Mouse (Mus musculus): Measurements from ENCODE around the gene Dnah5. TPM values are rescaled to one million over a fixed set of nuclear protein-coding genes. Genes with fewer than 3 reads are reported as not detected.

Gene Dnah5
- total RNA-seq, 1 experiment, result 0.09 TPM

- peak; percentile 27 for DNase-seq (ENCODE audit: low read depth, low spot score)
- no peak overlapping the region for H3K9ac ChIP-seq (ENCODE audit: insufficient read depth, low read depth, low read length, poor library complexity, severe bottlenecking)
- in situ Hi-C loops (cut with MboI; ENCODE audit: low sequenced_read_pairs in 2 of 2, unreplicated experiment in 2 of 2), result no loop called here
- H3K4me1 ChIP-seq (ENCODE audit: control insufficient read depth in 2 of 2, insufficient read depth in 2 of 2, low read length in 2 of 2, poor library complexity in 1 of 2), result peaks cover 0 to 7% of the 10 kb centered on the region in 2 experiments; a peak in 1 of 4 replicates
- TF ChIP-seq MAFK (IDR thresholded peaks at IDR 0.05; ENCODE audit: insufficient read depth, low read depth, low read length) (no peak), HCFC1 (IDR thresholded peaks at IDR 0.05; ENCODE audit: borderline replicate concordance, insufficient read depth, low read length) (no peak), ZC3H11A (IDR thresholded peaks at IDR 0.05; ENCODE audit: borderline replicate concordance, low read depth, low read length) (no peak), ZNF384 (IDR thresholded peaks at IDR 0.05; ENCODE audit: low read depth, low read length) (no peak), CHD2 (IDR thresholded peaks at IDR 0.05; ENCODE audit: low read depth, low read length) (no peak)
- H3K36me3 ChIP-seq (ENCODE audit: control insufficient read depth, insufficient read depth, low read length, poor library complexity, severe bottlenecking), result no peaks in the 10 kb centered on the region
- no peak overlapping the region for H3K4me3 ChIP-seq (ENCODE audit: insufficient read depth in 1 of 2, low read depth in 1 of 2, low read length in 2 of 2, poor library complexity in 1 of 2, severe bottlenecking in 1 of 2)
- H3K27ac ChIP-seq (ENCODE audit: insufficient read depth, low read depth, low read length, poor library complexity, severe bottlenecking), result no peak overlapping the region
- no peaks in the 10 kb centered on the region for H3K9me3 ChIP-seq (ENCODE audit: control insufficient read depth, insufficient read depth, low read depth, low read length)
Observed at GRCm38 (mm10) chr15:28227316-28227715, 23.8 kb downstream of the Dnah5 start.

GRCm38 (mm10) chr15:28260250-28260649, 56.7 kb downstream of the Dnah5 start:
- in situ Hi-C loops (cut with MboI; ENCODE audit: low sequenced_read_pairs in 2 of 2, unreplicated experiment in 2 of 2), result no loop called here
- TF ChIP-seq MAFK (IDR thresholded peaks at IDR 0.05; ENCODE audit: insufficient read depth, low read depth, low read length) (no peak), ZC3H11A (IDR thresholded peaks at IDR 0.05; ENCODE audit: borderline replicate concordance, low read depth, low read length) (no peak), CHD2 (IDR thresholded peaks at IDR 0.05; ENCODE audit: low read depth, low read length) (no peak), HCFC1 (IDR thresholded peaks at IDR 0.05; ENCODE audit: borderline replicate concordance, insufficient read depth, low read length) (no peak), ZNF384 (IDR thresholded peaks at IDR 0.05; ENCODE audit: low read depth, low read length) (no peak)
- no peaks in the 10 kb centered on the region for H3K36me3 ChIP-seq (ENCODE audit: control insufficient read depth, insufficient read depth, low read length, poor library complexity, severe bottlenecking)

DNA sequence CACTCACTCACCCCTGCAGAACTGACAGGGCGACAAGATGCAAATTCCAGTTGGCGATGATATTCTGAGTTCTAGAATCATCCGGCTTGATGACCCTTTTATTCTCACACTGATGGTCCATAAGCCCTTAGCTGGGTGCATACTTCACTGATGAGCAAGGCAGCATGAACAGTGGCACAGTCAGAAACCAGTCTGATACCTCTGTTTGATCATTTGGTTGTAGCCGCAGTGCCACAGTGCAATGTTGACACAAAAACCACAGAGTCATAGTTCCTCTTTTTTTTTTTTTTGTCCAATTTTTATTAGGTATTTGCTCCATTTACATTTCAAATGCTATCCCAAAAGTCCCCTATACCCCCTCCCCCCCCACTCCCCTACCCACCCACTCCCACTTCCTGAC, 95.9 kb downstream of the Dnah5 start:
- in situ Hi-C loops (cut with MboI; ENCODE audit: low sequenced_read_pairs in 2 of 2, unreplicated experiment in 2 of 2), result no loop called here
- Histone ChIP-seq H3K4me1 (ENCODE audit: control insufficient read depth in 2 of 2, insufficient read depth in 2 of 2, low read length in 2 of 2, poor library complexity in 1 of 2) (no peaks in the 10 kb centered on the region), H3K4me3 (ENCODE audit: insufficient read depth in 1 of 2, low read depth in 1 of 2, low read length in 2 of 2, poor library complexity in 1 of 2, severe bottlenecking in 1 of 2) (no peak overlapping the region), H3K27ac (ENCODE audit: insufficient read depth, low read depth, low read length, poor library complexity, severe bottlenecking) (no peak overlapping the region), H3K9ac (ENCODE audit: insufficient read depth, low read depth, low read length, poor library complexity, severe bottlenecking) (no peak overlapping the region), H3K36me3 (ENCODE audit: control insufficient read depth, insufficient read depth, low read length, poor library complexity, severe bottlenecking) (no peaks in the 10 kb centered on the region), H3K9me3 (ENCODE audit: control insufficient read depth, insufficient read depth, low read depth, low read length) (no peaks in the 10 kb centered on the region)
- no peak for DNase-seq (ENCODE audit: low read depth, low spot score)
- TF ChIP-seq HCFC1 (IDR thresholded peaks at IDR 0.05; ENCODE audit: borderline replicate concordance, insufficient read depth, low read length) (no peak), ZC3H11A (IDR thresholded peaks at IDR 0.05; ENCODE audit: borderline replicate concordance, low read depth, low read length) (no peak)

More at GRCm38 (mm10) chr15:28260250-28260649, 56.7 kb downstream of the Dnah5 start:
- Histone ChIP-seq H3K27ac (ENCODE audit: insufficient read depth, low read depth, low read length, poor library complexity, severe bottlenecking) (no peak overlapping the region), H3K9me3 (ENCODE audit: control insufficient read depth, insufficient read depth, low read depth, low read length) (no peaks in the 10 kb centered on the region), H3K4me3 (ENCODE audit: insufficient read depth in 1 of 2, low read depth in 1 of 2, low read length in 2 of 2, poor library complexity in 1 of 2, severe bottlenecking in 1 of 2) (no peak overlapping the region), H3K9ac (ENCODE audit: insufficient read depth, low read depth, low read length, poor library complexity, severe bottlenecking) (no peak overlapping the region), H3K4me1 (ENCODE audit: control insufficient read depth in 2 of 2, insufficient read depth in 2 of 2, low read length in 2 of 2, poor library complexity in 1 of 2) (no peaks in the 10 kb centered on the region)
- DNase-seq (ENCODE audit: low read depth, low spot score), result no peak

DNA sequence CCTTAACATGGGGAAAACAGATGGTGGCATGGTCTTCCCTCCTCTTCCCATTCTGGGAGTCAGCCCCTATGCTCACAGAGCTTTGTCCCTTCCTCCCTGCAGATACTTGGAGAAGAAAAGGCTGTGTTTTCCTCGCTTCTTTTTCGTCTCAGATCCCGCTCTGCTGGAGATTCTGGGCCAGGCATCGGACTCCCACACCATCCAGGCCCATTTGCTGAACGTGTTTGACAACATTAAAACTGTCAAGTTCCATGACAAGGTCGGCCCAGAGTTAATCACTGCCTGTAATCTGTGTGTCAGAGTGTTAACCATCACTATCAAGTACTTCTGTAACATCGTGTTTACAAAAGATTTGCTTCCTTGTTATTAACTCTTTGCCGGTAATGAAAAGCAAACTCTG, 103.6 kb downstream of the Dnah5 start:
- in situ Hi-C loops (cut with MboI; ENCODE audit: low sequenced_read_pairs in 2 of 2, unreplicated experiment in 2 of 2), result no loop called here
- H3K27ac ChIP-seq (ENCODE audit: insufficient read depth, low read depth, low read length, poor library complexity, severe bottlenecking), result no peak overlapping the region
- H3K36me3 ChIP-seq (ENCODE audit: control insufficient read depth, insufficient read depth, low read length, poor library complexity, severe bottlenecking), result no peaks in the 10 kb centered on the region
- H3K9ac ChIP-seq (ENCODE audit: insufficient read depth, low read depth, low read length, poor library complexity, severe bottlenecking), result no peak overlapping the region
- DNase-seq (ENCODE audit: low read depth, low spot score), result no peak
- H3K4me3 ChIP-seq (ENCODE audit: insufficient read depth in 1 of 2, low read depth in 1 of 2, low read length in 2 of 2, poor library complexity in 1 of 2, severe bottlenecking in 1 of 2), result no peak overlapping the region
- TF ChIP-seq MAFK (IDR thresholded peaks at IDR 0.05; ENCODE audit: insufficient read depth, low read depth, low read length) (no peak), ZNF384 (IDR thresholded peaks at IDR 0.05; ENCODE audit: low read depth, low read length) (no peak), HCFC1 (IDR thresholded peaks at IDR 0.05; ENCODE audit: borderline replicate concordance, insufficient read depth, low read length) (no peak), CHD2 (IDR thresholded peaks at IDR 0.05; ENCODE audit: low read depth, low read length) (no peak), ZC3H11A (IDR thresholded peaks at IDR 0.05; ENCODE audit: borderline replicate concordance, low read depth, low read length) (no peak)
- H3K9me3 ChIP-seq (ENCODE audit: control insufficient read depth, insufficient read depth, low read depth, low read length), result no peaks in the 10 kb centered on the region
- H3K4me1 ChIP-seq (ENCODE audit: control insufficient read depth in 2 of 2, insufficient read depth in 2 of 2, low read length in 2 of 2, poor library complexity in 1 of 2), result no peaks in the 10 kb centered on the region

- in situ Hi-C loops (cut with MboI; ENCODE audit: low sequenced_read_pairs in 2 of 2, unreplicated experiment in 2 of 2), result no loop called here
- TF ChIP-seq CHD2 (IDR thresholded peaks at IDR 0.05; ENCODE audit: low read depth, low read length), result no peak
- TF ChIP-seq MAFK (IDR thresholded peaks at IDR 0.05; ENCODE audit: insufficient read depth, low read depth, low read length), result no peak
- TF ChIP-seq ZC3H11A (IDR thresholded peaks at IDR 0.05; ENCODE audit: borderline replicate concordance, low read depth, low read length), result no peak
- TF ChIP-seq ZNF384 (IDR thresholded peaks at IDR 0.05; ENCODE audit: low read depth, low read length), result no peak
- TF ChIP-seq HCFC1 (IDR thresholded peaks at IDR 0.05; ENCODE audit: borderline replicate concordance, insufficient read depth, low read length), result no peak
- Histone ChIP-seq H3K36me3 (ENCODE audit: control insufficient read depth, insufficient read depth, low read length, poor library complexity, severe bottlenecking) (no peaks in the 10 kb centered on the region), H3K9ac (ENCODE audit: insufficient read depth, low read depth, low read length, poor library complexity, severe bottlenecking) (no peak overlapping the region), H3K4me3 (ENCODE audit: insufficient read depth in 1 of 2, low read depth in 1 of 2, low read length in 2 of 2, poor library complexity in 1 of 2, severe bottlenecking in 1 of 2) (no peak overlapping the region), H3K9me3 (ENCODE audit: control insufficient read depth, insufficient read depth, low read depth, low read length) (no peaks in the 10 kb centered on the region), H3K4me1 (ENCODE audit: control insufficient read depth in 2 of 2, insufficient read depth in 2 of 2, low read length in 2 of 2, poor library complexity in 1 of 2) (no peaks in the 10 kb centered on the region), H3K27ac (ENCODE audit: insufficient read depth, low read depth, low read length, poor library complexity, severe bottlenecking) (no peak overlapping the region)
- no peak for DNase-seq (ENCODE audit: low read depth, low spot score)
Observed at GRCm38 (mm10) chr15:28307884-28308283, 104.3 kb downstream of the Dnah5 start.
